Mouse (Mus musculus): ENCODE measurements around the gene Adh6a. TPM values are rescaled to one million over a fixed set of nuclear protein-coding genes. Genes with fewer than 3 reads are reported as not detected.

The Adh6a gene
- polyA plus RNA-seq, 1 experiment from 2014 or later: 1.7 TPM

GRCm38 (mm10) chr3:138375148-138375547, 62.1 kb downstream of the Adh6a start:
- no peak for ATAC-seq
- H3K9me3 ChIP-seq: no peaks in the 10 kb centered on the region
- no peak overlapping the region for H3K27ac ChIP-seq
- no peak overlapping the region for H3K4me3 ChIP-seq (replicated peaks)
- H3K9ac ChIP-seq: no peak overlapping the region
- WGBS: 83% methylated on average over 2 of the region's 2 CpGs
- H3K4me1 ChIP-seq (replicated peaks): no peaks in the 10 kb centered on the region
- H3K4me2 ChIP-seq (replicated peaks): no peak overlapping the region
- H3K27me3 ChIP-seq (replicated peaks): no peaks in the 10 kb centered on the region
- H3K36me3 ChIP-seq: no peaks in the 10 kb centered on the region

Other genes with a start within 250 kb of the Adh6a start
- 0.14 and 0.18 TPM in 2 replicates for gene 1110002E22Rik, start 248.2 kb upstream of the Adh6a start, polyA plus RNA-seq (2015; fragmentation: Nextera tagmentation; extraction: Ambion mirVana)
- gene Gm5105, start 245.9 kb upstream of the Adh6a start, polyA plus RNA-seq (2015; fragmentation: Nextera tagmentation; extraction: Ambion mirVana): 0.24 and 0.31 TPM in 2 replicates
- gene Trmt10a, start 169.8 kb upstream of the Adh6a start, polyA plus RNA-seq (2015; fragmentation: Nextera tagmentation; extraction: Ambion mirVana): 8.8 and 12.9 TPM in 2 replicates
- gene Mttp, start 168.3 kb upstream of the Adh6a start, polyA plus RNA-seq (2015; fragmentation: Nextera tagmentation; extraction: Ambion mirVana): 228 and 249 TPM in 2 replicates
- 0.20 TPM in 1 of 2 replicates, not detected in the other for gene 4930579F01Rik, start 119.5 kb upstream of the Adh6a start, polyA plus RNA-seq (2015; fragmentation: Nextera tagmentation; extraction: Ambion mirVana)
- 0.21 and 0.30 TPM in 2 replicates for gene Adh7, start 95.5 kb upstream of the Adh6a start, polyA plus RNA-seq (2015; fragmentation: Nextera tagmentation; extraction: Ambion mirVana)
- 396 and 436 TPM in 2 replicates for gene Adh1, start 52.3 kb upstream of the Adh6a start, polyA plus RNA-seq (2015; fragmentation: Nextera tagmentation; extraction: Ambion mirVana)
- 0.16 and 0.19 TPM in 2 replicates for gene Adh6b, start 28.5 kb downstream of the Adh6a start, polyA plus RNA-seq (2015; fragmentation: Nextera tagmentation; extraction: Ambion mirVana)
- gene Adh4, start 102.2 kb downstream of the Adh6a start, polyA plus RNA-seq (2015; fragmentation: Nextera tagmentation; extraction: Ambion mirVana): 0.13 and 0.31 TPM in 2 replicates
- gene Adh5, start 129.8 kb downstream of the Adh6a start, polyA plus RNA-seq (2015; fragmentation: Nextera tagmentation; extraction: Ambion mirVana): 215 and 222 TPM in 2 replicates
- 48.0 and 48.4 TPM in 2 replicates for gene Metap1, start 176.2 kb downstream of the Adh6a start, polyA plus RNA-seq (2015; fragmentation: Nextera tagmentation; extraction: Ambion mirVana)
- 308 and 309 TPM in 2 replicates for gene Eif4e, start 212.9 kb downstream of the Adh6a start, polyA plus RNA-seq (2015; fragmentation: Nextera tagmentation; extraction: Ambion mirVana)